Mouse (Mus musculus) stomach, postnatal 0 days (tissue): Measurements from ENCODE around the gene Utrn.

Experiments
- CTCF ChIP-seq: IDR thresholded peaks from 2 replicates; pipeline ENCODE4 v1.5.1; 2016; ENCODE audit warnings: antibody characterized with exemption, low read depth, mild to moderate bottlenecking, moderate library complexity
- EP300 ChIP-seq: optimal IDR thresholded peaks from 2 replicates; pipeline ENCODE3; 2016; ENCODE audit warnings: antibody characterized with exemption

GRCm38 (mm10) chr10:12853196-12853620, 16.0 kb downstream of the Utrn start:
- TF ChIP-seq CTCF (no peak), EP300 (no peak)
